Mouse (Mus musculus) small intestine, adult 2 months (tissue): Measurements from ENCODE around the gene Gtse1. TPM values are rescaled to one million over a fixed set of nuclear protein-coding genes. Genes with fewer than 3 reads are reported as not detected.

Experiments used
- H3K27ac ChIP-seq: fragments of 200-500 bp; 2 replicates; pipeline ENCODE4 v1.5.1; 2012; ENCODE audit warnings: low read depth, low read length, control low read depth, inconsistent platforms; ENCODE audit not compliant: insufficient read depth
- H3K27me3 ChIP-seq: fragments of 200-500 bp; 2 replicates; pipeline ENCODE4 v1.6.1; 2012; ENCODE audit warnings: mild to moderate bottlenecking, moderate library complexity, low read length, inconsistent platforms; ENCODE audit not compliant: control insufficient read depth, insufficient read depth
- H3K36me3 ChIP-seq: fragments of 200-500 bp; 2 replicates; pipeline ENCODE4 v1.6.1; 2012; ENCODE audit warnings: mild to moderate bottlenecking, low read length, control low read depth, inconsistent platforms; ENCODE audit not compliant: control insufficient read depth, insufficient read depth
- H3K4me1 ChIP-seq: fragments of 200-500 bp; 2 replicates; pipeline ENCODE4 v1.6.1; 2012; ENCODE audit warnings: low read length, inconsistent platforms, mixed read lengths; ENCODE audit not compliant: control insufficient read depth, insufficient read depth, insufficient read length
- H3K4me3 ChIP-seq: fragments of 200-500 bp; 2 replicates; pipeline ENCODE4 v1.5.1; 2012; ENCODE audit warnings: low read depth, mild to moderate bottlenecking, control low read depth, inconsistent platforms, low read length, moderate library complexity
- CTCF ChIP-seq: fragments of 200-500 bp; IDR thresholded peaks from 2 replicates; pipeline ENCODE4 v1.5.1; 2012; ENCODE audit warnings: low read depth, mild to moderate bottlenecking, control low read depth, inconsistent platforms, low read length, moderate library complexity, mixed read lengths; ENCODE audit not compliant: insufficient replicate concordance, insufficient read length; ENCODE audit errors: extremely low read depth
- POLR2A ChIP-seq: fragments of 200-500 bp; IDR thresholded peaks from 2 replicates; pipeline ENCODE4 v1.6.1; 2012; ENCODE audit warnings: low read depth, mild to moderate bottlenecking, control low read depth, inconsistent platforms, low read length, moderate library complexity
- WGBS: fragments of 180-500 bp; shearing (Covaris S2); methylation state at CpG from one replicate; pipeline ENCODE4 v1.1.7; 2018; 5-methylcytosine and 5-hydroxymethylcytosine counted together
- polyA plus RNA-seq: library from polyadenylated mRNA; depleted of rRNA; stranded (reverse); fragments of >200 nt; gene quantifications from 2 replicates; pipeline ENCODE4 v1.2.3, GENCODE M21; 2012

The Gtse1 gene
- polyA plus RNA-seq, 1 experiment: 7.1 TPM

DNA sequence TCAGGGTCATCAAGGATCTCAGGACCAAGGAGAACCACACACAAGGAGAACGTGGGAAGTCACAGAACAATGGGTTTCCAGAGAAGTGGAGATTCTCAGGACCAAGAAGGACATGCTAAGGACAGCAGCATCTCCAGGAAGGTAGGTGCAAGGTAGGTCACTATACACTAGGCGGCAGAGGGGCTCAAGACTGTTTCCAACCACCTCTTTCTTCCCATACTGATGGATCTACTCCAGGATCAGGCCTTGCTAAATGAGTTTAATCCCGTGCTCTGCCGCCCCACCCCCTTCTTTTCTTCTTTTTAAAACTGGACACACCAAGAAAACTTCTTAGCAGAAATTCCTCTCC lies 37.6 kb upstream of the Gtse1 start:
- Histone ChIP-seq H3K36me3 (no peaks in the 10 kb centered on the region), H3K27me3 (no peaks in the 10 kb centered on the region; the same call in 1 of the 2 replicates), H3K4me3 (peak overlapping the region; percentile 52), H3K27ac (no peak overlapping the region), H3K4me1 (peaks cover 3% of the 10 kb centered on the region; the same call in 1 of the 2 replicates)
- 22% methylated on average over 4 of the region's 4 CpGs for WGBS
- no peak for TF ChIP-seq POLR2A
- TF ChIP-seq CTCF: peak; percentile 23; the same call in 1 of the 2 replicates

GRCm38 (mm10) chr15:85826676-85827075 lies 32.9 kb upstream of the Gtse1 start:
- H3K27ac ChIP-seq: no peak overlapping the region
- H3K27me3 ChIP-seq: no peaks in the 10 kb centered on the region; the same call in 1 of the 2 replicates
- H3K4me1 ChIP-seq: peaks cover 7% of the 10 kb centered on the region; the same call in 1 of the 2 replicates
- no peak overlapping the region for H3K4me3 ChIP-seq
- TF ChIP-seq CTCF (no peak), POLR2A (no peak)
- WGBS: 30% methylated on average over 5 of the region's 5 CpGs
- no peaks in the 10 kb centered on the region for H3K36me3 ChIP-seq

GRCm38 (mm10) chr15:85828071-85828470 lies 31.5 kb upstream of the Gtse1 start:
- H3K36me3 ChIP-seq: no peaks in the 10 kb centered on the region
- no peak overlapping the region for H3K27ac ChIP-seq
- H3K4me1 ChIP-seq: peaks cover 11% of the 10 kb centered on the region; the same call in 1 of the 2 replicates
- no peaks in the 10 kb centered on the region for H3K27me3 ChIP-seq
- 78% methylated on average over 4 of the region's 4 CpGs for WGBS
- TF ChIP-seq CTCF (no peak), POLR2A (no peak)
- no peak overlapping the region for H3K4me3 ChIP-seq

GRCm38 (mm10) chr15:85829470-85829869 lies 30.1 kb upstream of the Gtse1 start:
- no peak for TF ChIP-seq POLR2A
- no peak for TF ChIP-seq CTCF
- WGBS: 58% methylated on average over 5 of the region's 5 CpGs
- no peaks in the 10 kb centered on the region for H3K27me3 ChIP-seq
- peaks cover 11% of the 10 kb centered on the region; the same call in 1 of the 2 replicates for H3K4me1 ChIP-seq
- H3K4me3 ChIP-seq: no peak overlapping the region
- H3K36me3 ChIP-seq: no peaks in the 10 kb centered on the region
- no peak overlapping the region for H3K27ac ChIP-seq

GRCm38 (mm10) chr15:85831954-85832590 lies 27.5 kb upstream of the Gtse1 start, which contains the start of gene Ttc38:
Gene Ttc38 (plus strand): TSS chr15:85832306.
- 1% methylated on average over 27 of the region's 27 CpGs for WGBS
- no peak; the same call in 1 of the 2 replicates for TF ChIP-seq CTCF
- peak; percentile 72 for TF ChIP-seq POLR2A
- Histone ChIP-seq H3K4me3 (peak within 1 kb of the TSS; percentile 94), H3K36me3 (0 out of 2 replicates have a peak, but pooled peaks cover 3% of the 10 kb centered on the region), H3K27ac (peak within 1 kb of the TSS; percentile 73), H3K27me3 (no peaks in the 10 kb centered on the region), H3K4me1 (peaks cover 11% of the 10 kb centered on the region; the same call in 1 of the 2 replicates)

GRCm38 (mm10) chr15:85832599-85832998 lies 26.9 kb upstream of the Gtse1 start:
- Histone ChIP-seq H3K36me3 (0 out of 2 replicates have a peak, but pooled peaks cover 3% of the 10 kb centered on the region), H3K4me3 (peak overlapping the region; percentile 94), H3K27me3 (no peaks in the 10 kb centered on the region), H3K4me1 (peaks cover 11% of the 10 kb centered on the region; the same call in 1 of the 2 replicates), H3K27ac (peak overlapping the region; percentile 73)
- WGBS: 18% methylated on average over 8 of the region's 8 CpGs
- TF ChIP-seq CTCF (no peak), POLR2A (no peak)

DNA sequence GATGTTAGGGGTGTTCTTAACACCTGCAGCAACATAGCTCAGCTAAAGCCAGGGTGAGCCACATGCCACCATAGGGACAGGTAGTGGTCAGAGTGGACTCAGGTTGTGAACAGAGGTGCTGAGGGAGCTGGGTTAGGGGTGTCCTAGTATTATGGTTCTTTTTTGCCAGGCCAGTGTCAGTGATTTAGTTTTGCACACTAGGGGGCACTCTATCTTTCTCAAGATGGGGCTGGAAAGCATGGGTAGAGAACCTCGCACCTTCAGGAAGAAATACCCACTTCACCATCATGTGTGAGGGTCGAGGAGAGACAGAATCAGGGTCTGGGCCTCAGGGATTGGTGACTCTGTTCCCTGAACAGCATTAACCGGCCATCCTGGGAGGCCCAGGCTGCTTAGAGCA lies 24.2 kb upstream of the Gtse1 start:
- peaks cover 6% of the 10 kb centered on the region; the same call in 1 of the 2 replicates for H3K4me1 ChIP-seq
- no peaks in the 10 kb centered on the region for H3K27me3 ChIP-seq
- no peak overlapping the region for H3K4me3 ChIP-seq
- no peak overlapping the region for H3K27ac ChIP-seq
- H3K36me3 ChIP-seq: 0 out of 2 replicates have a peak, but pooled peaks cover 3% of the 10 kb centered on the region
- WGBS: 57% methylated on average over 3 of the region's 3 CpGs
- peak; percentile 38; the same call in 1 of the 2 replicates for TF ChIP-seq CTCF
- TF ChIP-seq POLR2A: no peak

GRCm38 (mm10) chr15:85836887-85837286 lies 22.7 kb upstream of the Gtse1 start:
- no peaks in the 10 kb centered on the region for H3K27me3 ChIP-seq
- WGBS: 85% methylated on average over 5 of the region's 5 CpGs
- H3K27ac ChIP-seq: no peak overlapping the region
- peaks cover 4% of the 10 kb centered on the region; the same call in 1 of the 2 replicates for H3K4me1 ChIP-seq
- H3K36me3 ChIP-seq: 0 out of 2 replicates have a peak, but pooled peaks cover 5% of the 10 kb centered on the region
- no peak overlapping the region for H3K4me3 ChIP-seq
- TF ChIP-seq CTCF: no peak
- no peak for TF ChIP-seq POLR2A
